Comparison of ENCODE assay signal across 17 mouse cellular contexts in genomic region chr11:96441546-96442185, GRCm38 (mm10). TPM values are rescaled to one million over a fixed set of nuclear protein-coding genes. Genes with fewer than 3 reads are reported as not detected.
A peak's percentile ranks its signal among the peaks of the same experiment; 100 is the strongest.
DNase-seq lines count a peak whose midpoint lies in the region; ATAC-seq and TF ChIP-seq lines count a peak whose summit lies in the region.
"Had no signal": no experiment of that assay in that cellular context is flagged by ENCODE, and none has a peak within 500 bp of the region (broad histone marks: within the 10 kb centered on the region; RNA-seq: fewer than 3 reads in every experiment).

No protein-coding gene starts in this region.

- 32% methylated on average over 12 of the region's 12 CpGs for WGBS in kidney, embryonic 16.5 days
- 4% methylated on average over 12 of the region's 12 CpGs for WGBS in thymus, adult 2 months
- WGBS in embryonic facial prominence, embryonic 10.5 days, result 79% methylated on average over 12 of the region's 12 CpGs

- H3K4me2 ChIP-seq in kidney, embryonic 16.5 days (replicated peaks; ENCODE audit: low read depth, low read length), result no peak overlapping the region
- H3K4me2 ChIP-seq: hindbrain, embryonic 15.5 days; lung, embryonic 14.5 days; midbrain, embryonic 12.5 days; neural tube, embryonic 12.5 days had no signal

- no peak for TF ChIP-seq POLR2A in thymus, adult 2 months (IDR thresholded peaks at IDR 0.05; ENCODE audit: control insufficient read depth, extremely low read depth, insufficient read depth, low read length, poor library complexity)

- no peak for TF ChIP-seq CTCF in thymus, adult 2 months (IDR thresholded peaks at IDR 0.05; ENCODE audit: borderline replicate concordance, control insufficient read depth, extremely low read depth, insufficient read depth, low read length, poor library complexity)

- intact Hi-C loops in left cerebral cortex, postnatal 25 days (cut with DNase I), result no loop called here

- DNase-seq in kidney, postnatal 10 days, result no peak
- peak; percentile 55 to 73 for DNase-seq in CD8-positive naive resting alpha-beta T cell, adult 2 months (ENCODE audit: low read depth in 2 of 2, low spot score in 2 of 2)
- DNase-seq in thymus, adult 2 months, result peak; percentile 77
- DNase-seq in right cerebral cortex, postnatal 4 days, result no peak
- DNase-seq in embryonic facial prominence, embryonic 10.5 days (ENCODE audit: low spot score), result no peak
- no peak for DNase-seq in left cerebral cortex, postnatal 25 days (ENCODE audit: low spot score in 2 of 2)
- DNase-seq: adrenal gland, postnatal 14 days; gastrocnemius, postnatal 36 days; kidney, postnatal 14 days; lung, embryonic 14.5 days had no signal

- no peaks in the 10 kb centered on the region for H3K36me3 ChIP-seq in kidney, embryonic 16.5 days (ENCODE audit: insufficient read depth, low read length)
- no peaks in the 10 kb centered on the region for H3K36me3 ChIP-seq in thymus, adult 2 months (ENCODE audit: control insufficient read depth, insufficient read depth, low read length)
- H3K36me3 ChIP-seq in embryonic facial prominence, embryonic 10.5 days (replicated peaks), result no peaks in the 10 kb centered on the region
- H3K36me3 ChIP-seq: hindbrain, embryonic 15.5 days; midbrain, embryonic 12.5 days; neural tube, embryonic 12.5 days had no signal

- no peak overlapping the region for H3K27ac ChIP-seq in kidney, embryonic 16.5 days (ENCODE audit: low read length)
- peak overlapping the region; percentile 98 for H3K27ac ChIP-seq in thymus, adult 2 months (ENCODE audit: control insufficient read depth, insufficient read depth, low read length)
- H3K27ac ChIP-seq in embryonic facial prominence, embryonic 10.5 days (replicated peaks), result no peak overlapping the region
- H3K27ac ChIP-seq: hindbrain, embryonic 15.5 days; midbrain, embryonic 12.5 days; neural tube, embryonic 12.5 days had no signal

- H3K9ac ChIP-seq in kidney, embryonic 16.5 days (replicated peaks; ENCODE audit: low read length), result no peak overlapping the region
- H3K9ac ChIP-seq: hindbrain, embryonic 15.5 days; lung, embryonic 14.5 days; midbrain, embryonic 12.5 days; neural tube, embryonic 12.5 days had no signal

- no peaks in the 10 kb centered on the region for H3K9me3 ChIP-seq in kidney, embryonic 16.5 days (ENCODE audit: low read length)
- H3K9me3 ChIP-seq in embryonic facial prominence, embryonic 10.5 days, result no peaks in the 10 kb centered on the region
- H3K9me3 ChIP-seq: hindbrain, embryonic 15.5 days; midbrain, embryonic 12.5 days; neural tube, embryonic 12.5 days had no signal

- no peaks in the 10 kb centered on the region for H3K27me3 ChIP-seq in kidney, embryonic 16.5 days (ENCODE audit: insufficient read depth, low read length)
- no peaks in the 10 kb centered on the region for H3K27me3 ChIP-seq in thymus, adult 2 months (ENCODE audit: control insufficient read depth, insufficient read depth, low read length)
- H3K27me3 ChIP-seq in embryonic facial prominence, embryonic 10.5 days (replicated peaks; ENCODE audit: low read depth, poor library complexity, severe bottlenecking), result peaks cover 35% of the 10 kb centered on the region
- H3K27me3 ChIP-seq: hindbrain, embryonic 15.5 days; neural tube, embryonic 12.5 days; Patski had no signal

- ATAC-seq in kidney, embryonic 16.5 days (ENCODE audit: low FRiP score, low TSS enrichment), result 0 out of 2 replicates have a peak, but pooled peaks have one; percentile 39
- 0 out of 2 replicates have a peak, but pooled peaks have one; percentile 47 for ATAC-seq in monocyte, adult 5-6 weeks (replicated peaks; ENCODE audit: insufficient number of reproducible peaks, low FRiP score, low TSS enrichment, poor library complexity, severe bottlenecking)
- ATAC-seq: forebrain, embryonic 16.5 days; Patski had no signal

- peaks cover 19% of the 10 kb centered on the region for H3K4me1 ChIP-seq in kidney, embryonic 16.5 days (ENCODE audit: insufficient read depth, low read length)
- peaks cover 33% of the 10 kb centered on the region for H3K4me1 ChIP-seq in thymus, adult 2 months (replicated peaks; ENCODE audit: control insufficient read depth, insufficient read depth, low read length)
- peaks cover 4% of the 10 kb centered on the region; the same call in 1 of the 2 replicates for H3K4me1 ChIP-seq in embryonic facial prominence, embryonic 10.5 days

- H3K4me3 ChIP-seq in kidney, embryonic 16.5 days (ENCODE audit: low read length), result no peak overlapping the region
- peak overlapping the region; percentile 20; the same call in 1 of the 2 replicates for H3K4me3 ChIP-seq in thymus, adult 2 months (ENCODE audit: control insufficient read depth, insufficient read depth, low read length)
- H3K4me3 ChIP-seq in embryonic facial prominence, embryonic 10.5 days, result no peak overlapping the region
- H3K4me3 ChIP-seq: hindbrain, embryonic 15.5 days; midbrain, embryonic 12.5 days; neural tube, embryonic 12.5 days had no signal

RNA-seq across cellular contexts. Expression of gene Skap1, which starts 22.7 kb away (rescaled TPM):
- polyA plus RNA-seq in kidney, embryonic 16.5 days (2015; fragmentation: Nextera tagmentation; extraction: Ambion mirVana), result 10.1 and 12.3 TPM in 2 replicates
- total RNA-seq in monocyte, adult 5-6 weeks (2017), result 35.6 to 134 TPM (median 47.4 TPM) in 3 replicates
- 183 and 205 TPM in 2 replicates for polyA plus RNA-seq in thymus, adult 2 months (2012; rRNA removed)
- polyA plus RNA-seq in embryonic facial prominence, embryonic 10.5 days (2016; fragmentation: Nextera tagmentation; extraction: Ambion mirVana), result 0.19 and 0.46 TPM in 2 replicates
- total RNA-seq in left cerebral cortex, postnatal 25 days (2021), result 1 to 10 TPM; 1.3 to 1.9 TPM

Comparison
In these comparisons a context has a peak if more than half of its experiments do, and no peak if none do; other contexts are left out.
1. DNase-seq: peak in CD8-positive naive resting alpha-beta T cell, adult 2 months (2 of 2) and thymus, adult 2 months (single experiment); none in kidney, postnatal 10 days (single experiment), right cerebral cortex, postnatal 4 days (single experiment), embryonic facial prominence, embryonic 10.5 days (single experiment) and left cerebral cortex, postnatal 25 days (0 of 2).
2. RNA of gene Skap1, which starts 22.7 kb away (polyA plus RNA-seq): 183 to 205 TPM in thymus, adult 2 months; 10.1 to 12.3 TPM in kidney, embryonic 16.5 days and 0.19 to 0.46 TPM in embryonic facial prominence, embryonic 10.5 days; every median in the first group is over 10 times any median in the second.